Mouse (Mus musculus) embryonic facial prominence, embryonic 15.5 days (tissue): ENCODE results near the gene Myo18b. TPM values are rescaled to one million over a fixed set of nuclear protein-coding genes. Genes with fewer than 3 reads are reported as not detected.

Experiments used
- ATAC-seq: fragments of 200-750 bp; cut with Nextera tagmentation; 2 replicates; pipeline ENCODE4 v1.8.0; 2017; ENCODE audit warnings: low read depth, moderate TSS enrichment; ENCODE audit not compliant: insufficient number of reproducible peaks, low FRiP score, low TSS enrichment
- H3K27ac ChIP-seq: fragments of 300-500 bp; sonication (generic); replicated peaks from 2 replicates; pipeline ENCODE4 v1.5.1; 2015; ENCODE audit warnings: mild to moderate bottlenecking, inconsistent platforms
- H3K27me3 ChIP-seq: fragments of 300-500 bp; sonication (generic); 2 replicates; pipeline ENCODE4 v1.6.1; 2015; ENCODE audit warnings: inconsistent platforms
- H3K36me3 ChIP-seq: fragments of 300-500 bp; sonication (generic); 2 replicates; pipeline ENCODE4 v1.6.1; 2015; ENCODE audit warnings: mild to moderate bottlenecking, inconsistent platforms
- H3K4me1 ChIP-seq: fragments of 300-500 bp; sonication (generic); 2 replicates; pipeline ENCODE4 v1.6.1; 2015; ENCODE audit warnings: inconsistent platforms
- H3K4me2 ChIP-seq: fragments of 300-500 bp; sonication (generic); replicated peaks from 2 replicates; pipeline ENCODE4 v1.6.1; 2015; ENCODE audit warnings: mild to moderate bottlenecking, inconsistent platforms
- H3K4me3 ChIP-seq: fragments of 300-500 bp; sonication (generic); replicated peaks from 2 replicates; pipeline ENCODE4 v1.5.1; 2015; ENCODE audit warnings: mild to moderate bottlenecking, inconsistent platforms
- H3K9ac ChIP-seq: fragments of 300-500 bp; sonication (generic); 2 replicates; pipeline ENCODE4 v1.6.1; 2015; ENCODE audit warnings: inconsistent platforms
- H3K9me3 ChIP-seq: fragments of 300-500 bp; sonication (generic); replicated peaks from 2 replicates; pipeline ENCODE4 v1.6.1; 2016; ENCODE audit warnings: inconsistent platforms
- WGBS: fragments of 180-500 bp; shearing (Covaris S2); methylation state at CpG from one replicate; pipeline ENCODE4 v1.1.7; 2015; 5-methylcytosine and 5-hydroxymethylcytosine counted together
- polyA plus RNA-seq: library from polyadenylated mRNA; unstranded; fragments of >200 nt; fragmentation: Nextera tagmentation; extraction: Ambion mirVana; gene quantifications from 2 replicates; pipeline ENCODE4 v1.2.1, GENCODE M21; 2015

The Myo18b gene
- polyA plus RNA-seq, 1 experiment from 2014 or later: 2.6 TPM

- H3K27ac ChIP-seq: no peak overlapping the region
- H3K9ac ChIP-seq: no peak overlapping the region
- no peak overlapping the region for H3K4me2 ChIP-seq
- H3K27me3 ChIP-seq: no peaks in the 10 kb centered on the region
- H3K36me3 ChIP-seq: peaks cover 5% of the 10 kb centered on the region; the same call in 1 of the 2 replicates
- ATAC-seq: no peak
- no peaks in the 10 kb centered on the region for H3K9me3 ChIP-seq
- 0 out of 2 replicates have a peak, but pooled peaks cover 3% of the 10 kb centered on the region for H3K4me1 ChIP-seq
- WGBS: 91% methylated on average over 14 of the region's 14 CpGs
- H3K4me3 ChIP-seq: no peak overlapping the region
These were observed 27.7 kb upstream of the Myo18b start for GRCm38 (mm10) chr5:112923841-112924240.

- Histone ChIP-seq H3K27me3 (no peaks in the 10 kb centered on the region), H3K9me3 (no peaks in the 10 kb centered on the region), H3K9ac (no peak overlapping the region), H3K4me2 (no peak overlapping the region), H3K27ac (no peak overlapping the region), H3K4me3 (no peak overlapping the region), H3K36me3 (peaks cover 5% of the 10 kb centered on the region; the same call in 1 of the 2 replicates), H3K4me1 (no peaks in the 10 kb centered on the region)
- no peak for ATAC-seq
These were observed 25.8 kb upstream of the Myo18b start for GRCm38 (mm10) chr5:112921914-112922313.

- peaks cover 7% of the 10 kb centered on the region; the same call in 1 of the 2 replicates for H3K4me1 ChIP-seq
- WGBS: 59% methylated on average over 5 of the region's 5 CpGs
- no peaks in the 10 kb centered on the region for H3K9me3 ChIP-seq
- no peak for ATAC-seq
- H3K9ac ChIP-seq: no peak overlapping the region
- H3K36me3 ChIP-seq: no peaks in the 10 kb centered on the region
- H3K27ac ChIP-seq: no peak overlapping the region
- H3K4me3 ChIP-seq: no peak overlapping the region
- H3K4me2 ChIP-seq: no peak overlapping the region
- H3K27me3 ChIP-seq: no peaks in the 10 kb centered on the region
These were observed 14.2 kb upstream of the Myo18b start for GRCm38 (mm10) chr5:112910381-112910780.

- H3K4me1 ChIP-seq: peaks cover 7% of the 10 kb centered on the region; the same call in 1 of the 2 replicates
- 27% methylated on average over 2 of the region's 2 CpGs for WGBS
- ATAC-seq: no peak
- H3K9me3 ChIP-seq: no peaks in the 10 kb centered on the region
- no peak overlapping the region for H3K4me3 ChIP-seq
- H3K9ac ChIP-seq: no peak overlapping the region
- H3K4me2 ChIP-seq: no peak overlapping the region
- H3K36me3 ChIP-seq: no peaks in the 10 kb centered on the region
- H3K27ac ChIP-seq: no peak overlapping the region
- no peaks in the 10 kb centered on the region for H3K27me3 ChIP-seq
These were observed 12.0 kb upstream of the Myo18b start for GRCm38 (mm10) chr5:112908169-112908614.

- Histone ChIP-seq H3K4me2 (no peak overlapping the region), H3K27me3 (no peaks in the 10 kb centered on the region), H3K9ac (no peak overlapping the region), H3K4me3 (no peak overlapping the region), H3K27ac (no peak overlapping the region), H3K4me1 (peaks cover 7% of the 10 kb centered on the region; the same call in 1 of the 2 replicates), H3K9me3 (no peaks in the 10 kb centered on the region), H3K36me3 (no peaks in the 10 kb centered on the region)
- no peak for ATAC-seq
- WGBS: 54% methylated on average over 6 of the region's 6 CpGs
These were observed 11.3 kb upstream of the Myo18b start for GRCm38 (mm10) chr5:112907504-112907903.

- H3K27me3 ChIP-seq: no peaks in the 10 kb centered on the region
- no peaks in the 10 kb centered on the region for H3K36me3 ChIP-seq
- no peak overlapping the region for H3K4me2 ChIP-seq
- H3K4me3 ChIP-seq: no peak overlapping the region
- ATAC-seq: no peak
- no peaks in the 10 kb centered on the region for H3K4me1 ChIP-seq
- H3K9ac ChIP-seq: no peak overlapping the region
- 63% methylated on average over 5 of the region's 5 CpGs for WGBS
- no peak overlapping the region for H3K27ac ChIP-seq
- no peaks in the 10 kb centered on the region for H3K9me3 ChIP-seq
These were observed 2.6 kb downstream of the Myo18b start for GRCm38 (mm10) chr5:112893462-112894060.

GRCm38 (mm10) chr5:112892411-112892810 lies 3.8 kb downstream of the Myo18b start:
- Histone ChIP-seq H3K27ac (no peak overlapping the region), H3K27me3 (no peaks in the 10 kb centered on the region), H3K9me3 (no peaks in the 10 kb centered on the region), H3K36me3 (no peaks in the 10 kb centered on the region), H3K4me1 (no peaks in the 10 kb centered on the region), H3K4me3 (no peak overlapping the region), H3K9ac (no peak overlapping the region), H3K4me2 (no peak overlapping the region)
- no peak for ATAC-seq

- Histone ChIP-seq H3K4me2 (no peak overlapping the region), H3K36me3 (no peaks in the 10 kb centered on the region)
These were observed 7.5 kb downstream of the Myo18b start for GRCm38 (mm10) chr5:112888651-112889050.

GRCm38 (mm10) chr5:112886687-112887491 lies 9.3 kb downstream of the Myo18b start:
- no peak overlapping the region for H3K4me3 ChIP-seq
- H3K36me3 ChIP-seq: no peaks in the 10 kb centered on the region
- H3K27ac ChIP-seq: peak overlapping the region; percentile 28; the same call in 1 of the 2 replicates
- no peak overlapping the region for H3K4me2 ChIP-seq
- H3K9ac ChIP-seq: no peak overlapping the region
- H3K9me3 ChIP-seq: no peaks in the 10 kb centered on the region
- ATAC-seq: peak; percentile 16; the same call in 1 of the 2 replicates
- peaks cover 10% of the 10 kb centered on the region; the same call in 1 of the 2 replicates for H3K4me1 ChIP-seq
- 58% methylated on average over 17 of the region's 17 CpGs for WGBS
- no peaks in the 10 kb centered on the region for H3K27me3 ChIP-seq

More at GRCm38 (mm10) chr5:112888651-112889050, 7.5 kb downstream of the Myo18b start:
- H3K27me3 ChIP-seq: no peaks in the 10 kb centered on the region
- H3K9me3 ChIP-seq: no peaks in the 10 kb centered on the region
- 59% methylated on average over 7 of the region's 7 CpGs for WGBS
- H3K4me3 ChIP-seq: no peak overlapping the region
- peaks cover 10% of the 10 kb centered on the region; the same call in 1 of the 2 replicates for H3K4me1 ChIP-seq
- H3K9ac ChIP-seq: no peak overlapping the region
- H3K27ac ChIP-seq: no peak overlapping the region
- ATAC-seq: no peak

GRCm38 (mm10) chr5:112877391-112878115 lies 18.6 kb downstream of the Myo18b start:
- peaks cover 28% of the 10 kb centered on the region for H3K4me1 ChIP-seq
- no peak overlapping the region for H3K4me3 ChIP-seq
- ATAC-seq: peak; percentile 25; the same call in 1 of the 2 replicates

GRCm38 (mm10) chr5:112876846-112877390 lies 19.2 kb downstream of the Myo18b start:
- no peaks in the 10 kb centered on the region for H3K9me3 ChIP-seq
- H3K4me3 ChIP-seq: no peak overlapping the region
- peaks cover 13% of the 10 kb centered on the region for H3K27me3 ChIP-seq
- no peaks in the 10 kb centered on the region for H3K36me3 ChIP-seq
- H3K9ac ChIP-seq: no peak overlapping the region
- 16% methylated on average over 4 of the region's 4 CpGs for WGBS
- ATAC-seq: no peak
- H3K4me2 ChIP-seq: no peak overlapping the region
- 0 out of 2 replicates have a peak overlapping the region, but pooled peaks have one; percentile 28 for H3K27ac ChIP-seq
- peaks cover 28% of the 10 kb centered on the region for H3K4me1 ChIP-seq

More at GRCm38 (mm10) chr5:112877391-112878115, 18.6 kb downstream of the Myo18b start:
- peaks cover 9% of the 10 kb centered on the region; the same call in 1 of the 2 replicates for H3K27me3 ChIP-seq
- H3K27ac ChIP-seq: peak overlapping the region; percentile 28; the same call in 1 of the 2 replicates
- H3K4me2 ChIP-seq: no peak overlapping the region
- WGBS: 41% methylated on average over 14 of the region's 14 CpGs
- no peaks in the 10 kb centered on the region for H3K36me3 ChIP-seq
- no peaks in the 10 kb centered on the region for H3K9me3 ChIP-seq
- no peak overlapping the region for H3K9ac ChIP-seq
